Mouse (Mus musculus): ENCODE data around the gene Sar1a.

Sar1a gene

GRCm38 (mm10) chr10:61689405-61689804 lies 9.3 kb downstream of the Sar1a start:
- DNase-seq, result no peak

GRCm38 (mm10) chr10:61693563-61693962 lies 13.5 kb downstream of the Sar1a start:
- no peak for DNase-seq

- peak; percentile 98 for DNase-seq
These were observed 15.0 kb downstream of the Sar1a start, which contains the start of gene Tysnd1 for GRCm38 (mm10) chr10:61694870-61695670. Gene Tysnd1 (plus strand): TSS chr10:61695514.

GRCm38 (mm10) chr10:61695703-61696559 lies 15.8 kb downstream of the Sar1a start:
- no peak for DNase-seq

GRCm38 (mm10) chr10:61696560-61696823 lies 16.4 kb downstream of the Sar1a start:
- DNase-seq, result no peak

- peak; percentile 98 for DNase-seq
These were observed 16.9 kb downstream of the Sar1a start for GRCm38 (mm10) chr10:61697028-61697427.

GRCm38 (mm10) chr10:61704663-61705062 lies 24.6 kb downstream of the Sar1a start:
- no peak for DNase-seq

GRCm38 (mm10) chr10:61706412-61707375 lies 26.6 kb downstream of the Sar1a start:
- peak; percentile 58 for DNase-seq

GRCm38 (mm10) chr10:61713601-61714000 lies 33.5 kb downstream of the Sar1a start:
- DNase-seq, result no peak

- DNase-seq, result no peak
These were observed 34.0 kb downstream of the Sar1a start for GRCm38 (mm10) chr10:61714146-61714545.

- DNase-seq, result peak; percentile 77
These were observed 34.8 kb downstream of the Sar1a start, which contains the start of gene Aifm2 for GRCm38 (mm10) chr10:61714771-61715461. Gene Aifm2 (plus strand): TSS chr10:61715263.

- no peak for DNase-seq
These were observed 35.4 kb downstream of the Sar1a start for GRCm38 (mm10) chr10:61715462-61715837.

GRCm38 (mm10) chr10:61715996-61716864 lies 36.1 kb downstream of the Sar1a start:
- no peak for DNase-seq

GRCm38 (mm10) chr10:61717406-61718296 lies 37.6 kb downstream of the Sar1a start:
- DNase-seq, result no peak

GRCm38 (mm10) chr10:61720331-61720730 lies 40.2 kb downstream of the Sar1a start:
- no peak for DNase-seq

GRCm38 (mm10) chr10:61722215-61722614 lies 42.1 kb downstream of the Sar1a start:
- DNase-seq, result no peak

- no peak for DNase-seq
These were observed 43.2 kb downstream of the Sar1a start for GRCm38 (mm10) chr10:61723271-61723670.

- no peak for DNase-seq
These were observed 49.1 kb downstream of the Sar1a start for GRCm38 (mm10) chr10:61729181-61729580.

GRCm38 (mm10) chr10:61730171-61730570 lies 50.1 kb downstream of the Sar1a start:
- no peak for DNase-seq

GRCm38 (mm10) chr10:61734377-61734776 lies 54.3 kb downstream of the Sar1a start:
- DNase-seq, result peak; percentile 85
